In the genomic region with DNA sequence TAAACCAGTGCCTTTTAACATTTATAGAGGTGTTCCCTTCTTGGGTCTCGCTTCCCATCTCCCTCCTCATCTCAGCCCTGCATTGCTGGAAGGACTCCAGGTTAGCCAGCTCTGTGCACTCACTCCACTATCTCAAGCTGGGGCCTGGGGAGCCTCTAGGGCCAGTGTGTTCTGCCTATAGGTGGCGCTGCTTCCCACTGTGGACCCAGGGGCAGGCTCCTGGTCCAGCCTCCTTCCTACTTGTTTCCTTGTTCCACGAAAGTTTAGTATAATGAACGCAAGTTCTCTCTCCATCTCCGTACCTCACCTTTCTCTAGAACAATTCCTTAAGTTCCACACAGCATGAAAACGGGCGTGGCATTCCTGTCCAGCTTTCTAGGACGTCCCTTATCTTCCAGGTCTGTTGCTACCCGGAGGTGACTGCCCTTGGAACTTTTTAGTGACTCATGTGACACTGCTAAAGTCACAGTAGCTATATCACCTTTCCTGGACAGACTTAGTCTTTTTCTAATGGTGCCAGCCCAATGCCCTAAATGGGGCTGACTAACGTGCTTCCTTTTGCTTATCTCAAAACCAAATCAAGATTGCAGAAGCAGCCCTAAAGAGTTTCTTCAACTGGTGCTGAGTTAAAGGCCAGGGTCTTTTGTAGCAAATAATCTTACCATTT, we compare ENCODE assay signal across 8 mouse cellular contexts. TPM values are rescaled to one million over a fixed set of nuclear protein-coding genes. Genes with fewer than 3 reads are reported as not detected.
DNase-seq lines count a peak whose midpoint lies in the region; ATAC-seq and TF ChIP-seq lines count a peak whose summit lies in the region.
"Had no signal": no experiment of that assay in that cellular context is flagged by ENCODE, and none has a peak within 500 bp of the region (broad histone marks: within the 10 kb centered on the region; RNA-seq: fewer than 3 reads in every experiment).

No protein-coding gene starts in this region.

- no peak overlapping the region for H3K27ac ChIP-seq in left cerebral cortex, adult 2 months
- H3K27ac ChIP-seq: limb, embryonic 15.5 days had no signal

- H3K27me3 ChIP-seq in megakaryocyte, embryonic 14.5 days (replicated peaks) = peaks cover 6% of the 10 kb centered on the region
- H3K27me3 ChIP-seq: limb, embryonic 15.5 days had no signal

- H3K4me1 ChIP-seq in megakaryocyte, embryonic 14.5 days = peaks cover 24% of the 10 kb centered on the region
- H3K4me1 ChIP-seq: limb, embryonic 15.5 days had no signal

- TF ChIP-seq CTCF in left cerebral cortex, adult 2 months (IDR thresholded peaks at IDR 0.05) = peak; percentile 84

- intact Hi-C loops in left cerebral cortex, adult 2 months (cut with DNase I) = loop anchor here (5.0 kb wide), 2 partner anchors 58 to 313 kb away; no protein-coding TSS in a partner anchor

- H3K36me3 ChIP-seq in megakaryocyte, embryonic 14.5 days (replicated peaks; ENCODE audit: low read length) = peaks cover 27% of the 10 kb centered on the region

- no peaks in the 10 kb centered on the region for H3K9me3 ChIP-seq in megakaryocyte, embryonic 14.5 days
- H3K9me3 ChIP-seq: limb, embryonic 15.5 days had no signal

- no peak overlapping the region for H3K4me3 ChIP-seq in left cerebral cortex, adult 2 months
- peak overlapping the region; percentile 78 for H3K4me3 ChIP-seq in megakaryocyte, embryonic 14.5 days (replicated peaks)
- H3K4me3 ChIP-seq: limb, embryonic 15.5 days had no signal

- ATAC-seq in inflammation-experienced regulatory T-cells, adult 6 months = peak; percentile 60

- DNase-seq in T-cell, adult 2 months (ENCODE audit: low spot score) = peak; percentile 41
- peak; percentile 34 for DNase-seq in cerebellum, adult 9-10 months
- peak; percentile 85 for DNase-seq in gastrocnemius, adult 18-20 months (ENCODE audit: low spot score)
- peak; percentile 67 to 74 for DNase-seq in left cerebral cortex, adult 2 months (ENCODE audit: extremely low spot score in 1 of 2, low spot score in 2 of 2)
- DNase-seq in skeletal muscle tissue, adult 2 months (ENCODE audit: low read depth, low spot score) = peak; percentile 43

RNA-seq across cellular contexts. Expression of gene Arpc5, which starts 12.9 kb away (rescaled TPM):
- 10 to 100 TPM in 1 of 2 experiments, 1 to 10 TPM in 1; 7.8 to 11.7 TPM for total RNA-seq in gastrocnemius, adult 18-20 months (2021)
- 100 to 1,000 TPM; 480 to 854 (median 552) TPM for polyA plus RNA-seq in inflammation-experienced regulatory T-cells, adult 6 months (2017; shearing (Covaris generic))
- total RNA-seq in left cerebral cortex, adult 2 months (2021) = 10 to 100 TPM; 89.6 to 94.7 TPM
- 108 and 673 TPM in 2 replicates for polyA plus RNA-seq in megakaryocyte, embryonic 14.5 days (2012; ENCODE audit: insufficient read depth, low replicate concordance)

RNA-seq across cellular contexts. Expression of gene Rgl1, which starts 13.1 kb away (rescaled TPM):
- 1 to 10 TPM; 4.9 to 7.8 TPM for total RNA-seq in gastrocnemius, adult 18-20 months (2021)
- under 1 TPM in 2 of 3 experiments, not detected in 1; 0.74 to 0.94 TPM for polyA plus RNA-seq in inflammation-experienced regulatory T-cells, adult 6 months (2017; shearing (Covaris generic))
- 100 to 1,000 TPM; 113 to 132 TPM for total RNA-seq in left cerebral cortex, adult 2 months (2021)
- polyA plus RNA-seq in megakaryocyte, embryonic 14.5 days (2012; ENCODE audit: insufficient read depth, low replicate concordance) = 1.1 and 2.7 TPM in 2 replicates

RNA-seq across cellular contexts. Expression of gene Ncf2, which starts 20.8 kb away (rescaled TPM):
- total RNA-seq in gastrocnemius, adult 18-20 months (2021) = under 1 TPM; 0.50 to 0.93 TPM
- polyA plus RNA-seq in inflammation-experienced regulatory T-cells, adult 6 months (2017; shearing (Covaris generic)) = 1 to 10 TPM; 2.4 to 5.4 (median 2.8) TPM
- 1 to 10 TPM; 2.6 to 4.1 TPM for total RNA-seq in left cerebral cortex, adult 2 months (2021)
- 5.1 and 21.6 TPM in 2 replicates for polyA plus RNA-seq in megakaryocyte, embryonic 14.5 days (2012; ENCODE audit: insufficient read depth, low replicate concordance)

RNA-seq across cellular contexts. Expression of gene Apobec4, which starts 28.9 kb away (rescaled TPM):
- not detected for total RNA-seq in gastrocnemius, adult 18-20 months (2021)
- not detected for polyA plus RNA-seq in inflammation-experienced regulatory T-cells, adult 6 months (2017; shearing (Covaris generic))
- total RNA-seq in left cerebral cortex, adult 2 months (2021) = not detected
- not detected in 2 replicates for polyA plus RNA-seq in megakaryocyte, embryonic 14.5 days (2012; ENCODE audit: insufficient read depth, low replicate concordance)
- polyA plus RNA-seq: limb, embryonic 15.5 days had no signal

Comparison
In these comparisons a context has a peak if more than half of its experiments do, and no peak if none do; other contexts are left out.
1. DNase-seq: peak in every context shown above with its lines; median percentile 85 in gastrocnemius, adult 18-20 months; 70 in left cerebral cortex, adult 2 months; 43 in skeletal muscle tissue, adult 2 months; 41 in T-cell, adult 2 months; 34 in cerebellum, adult 9-10 months.
2. RNA of gene Arpc5, which starts 12.9 kb away (total RNA-seq): 89.6 to 94.7 TPM in left cerebral cortex, adult 2 months; 7.8 to 11.7 TPM in gastrocnemius, adult 18-20 months; every median in the first group is over 4 times any median in the second.
3. RNA of gene Rgl1, which starts 13.1 kb away (total RNA-seq): 113 to 132 TPM in left cerebral cortex, adult 2 months; 4.9 to 7.8 TPM in gastrocnemius, adult 18-20 months; every median in the first group is over 10 times any median in the second.